Mouse (Mus musculus): ENCODE results near the gene Wdfy3. TPM values are rescaled to one million over a fixed set of nuclear protein-coding genes. Genes with fewer than 3 reads are reported as not detected.
"Not testable (repeated sequence)": the region's sequence is repeated elsewhere in the genome, so short reads cannot be mapped to it uniquely, and the experiment has no call there.

The Wdfy3 gene
- 100 to 1,000 TPM; 103 to 105 TPM for total RNA-seq (2021)

GRCm38 (mm10) chr5:102069767-102070413, at the start of gene Wdfy3:
Gene Wdfy3, minus strand, starts transcription at chr5:102069921.
- DNase-seq (ENCODE audit: extremely low spot score in 1 of 2, low spot score in 2 of 2): peak; percentile 80 to 95
- intact Hi-C loops (cut with DNase I): loop anchor here (2.0 kb wide), 1 partner anchor 177 kb away; no protein-coding TSS in a partner anchor

GRCm38 (mm10) chr5:102113009-102113408, 43.3 kb upstream of the Wdfy3 start:
- intact Hi-C loops (cut with DNase I): no loop called here

GRCm38 (mm10) chr5:102112034-102112433, 42.3 kb upstream of the Wdfy3 start:
- DNase-seq (ENCODE audit: extremely low spot score in 1 of 2, low spot score in 2 of 2): no peak
- intact Hi-C loops (cut with DNase I): no loop called here

More at GRCm38 (mm10) chr5:102113009-102113408, 43.3 kb upstream of the Wdfy3 start:
- peak in 1 of 2 experiments; percentile 21 for DNase-seq (ENCODE audit: extremely low spot score in 1 of 2, low spot score in 2 of 2)

GRCm38 (mm10) chr5:102110031-102110430, 40.3 kb upstream of the Wdfy3 start:
- peak; percentile 48 to 78 for DNase-seq (ENCODE audit: extremely low spot score in 1 of 2, low spot score in 2 of 2)
- intact Hi-C loops (cut with DNase I): no loop called here

- intact Hi-C loops (cut with DNase I): no loop called here
Observed at GRCm38 (mm10) chr5:102105919-102106318, 36.2 kb upstream of the Wdfy3 start.

GRCm38 (mm10) chr5:102101815-102102214, 32.1 kb upstream of the Wdfy3 start:
- DNase-seq (ENCODE audit: extremely low spot score in 1 of 2, low spot score in 2 of 2); intact Hi-C loops (cut with DNase I): not testable (repeated sequence)

More at GRCm38 (mm10) chr5:102105919-102106318, 36.2 kb upstream of the Wdfy3 start:
- no peak for DNase-seq (ENCODE audit: extremely low spot score in 1 of 2, low spot score in 2 of 2)

GRCm38 (mm10) chr5:102100246-102101241, 30.8 kb upstream of the Wdfy3 start:
- intact Hi-C loops (cut with DNase I): no loop called here
- DNase-seq (ENCODE audit: extremely low spot score in 1 of 2, low spot score in 2 of 2): no peak

GRCm38 (mm10) chr5:102095576-102095975, 25.9 kb upstream of the Wdfy3 start:
- intact Hi-C loops (cut with DNase I): no loop called here

GRCm38 (mm10) chr5:102090686-102091085, 21.0 kb upstream of the Wdfy3 start:
- intact Hi-C loops (cut with DNase I): no loop called here
- no peak for DNase-seq (ENCODE audit: extremely low spot score in 1 of 2, low spot score in 2 of 2)

More at GRCm38 (mm10) chr5:102095576-102095975, 25.9 kb upstream of the Wdfy3 start:
- DNase-seq (ENCODE audit: extremely low spot score in 1 of 2, low spot score in 2 of 2): no peak

GRCm38 (mm10) chr5:102084737-102085705, 15.3 kb upstream of the Wdfy3 start:
- DNase-seq (ENCODE audit: extremely low spot score in 1 of 2, low spot score in 2 of 2): no peak

GRCm38 (mm10) chr5:102074086-102074485, 4.4 kb upstream of the Wdfy3 start:
- intact Hi-C loops (cut with DNase I): no loop called here
- DNase-seq (ENCODE audit: extremely low spot score in 1 of 2, low spot score in 2 of 2): peak; percentile 58 to 67

More at GRCm38 (mm10) chr5:102084737-102085705, 15.3 kb upstream of the Wdfy3 start:
- intact Hi-C loops (cut with DNase I): no loop called here

GRCm38 (mm10) chr5:102072057-102072456, 2.3 kb upstream of the Wdfy3 start:
- intact Hi-C loops (cut with DNase I): no loop called here

GRCm38 (mm10) chr5:102071241-102071640, 1.5 kb upstream of the Wdfy3 start:
- intact Hi-C loops (cut with DNase I): loop anchor here (2.0 kb wide), 1 partner anchor 178 kb away; no protein-coding TSS in a partner anchor

More at GRCm38 (mm10) chr5:102072057-102072456, 2.3 kb upstream of the Wdfy3 start:
- DNase-seq (ENCODE audit: extremely low spot score in 1 of 2, low spot score in 2 of 2): no peak

GRCm38 (mm10) chr5:102070788-102071187, 1.1 kb upstream of the Wdfy3 start:
- no peak for DNase-seq (ENCODE audit: extremely low spot score in 1 of 2, low spot score in 2 of 2)
- intact Hi-C loops (cut with DNase I): loop anchor here (2.0 kb wide), 1 partner anchor 178 kb away; no protein-coding TSS in a partner anchor

More at GRCm38 (mm10) chr5:102071241-102071640, 1.5 kb upstream of the Wdfy3 start:
- DNase-seq (ENCODE audit: extremely low spot score in 1 of 2, low spot score in 2 of 2): no peak

GRCm38 (mm10) chr5:102070414-102070768, 670 bp upstream of the Wdfy3 start:
- intact Hi-C loops (cut with DNase I): loop anchor here (2.0 kb wide), 1 partner anchor 178 kb away; no protein-coding TSS in a partner anchor
- peak in 1 of 2 experiments; percentile 29 for DNase-seq (ENCODE audit: extremely low spot score in 1 of 2, low spot score in 2 of 2)

GRCm38 (mm10) chr5:102069051-102069766, 512 bp downstream of the Wdfy3 start:
- intact Hi-C loops (cut with DNase I): no loop called here
- DNase-seq (ENCODE audit: extremely low spot score in 1 of 2, low spot score in 2 of 2): peak in 1 of 2 experiments; percentile 84

GRCm38 (mm10) chr5:102066458-102066857, 3.3 kb downstream of the Wdfy3 start:
- intact Hi-C loops (cut with DNase I): no loop called here
- DNase-seq (ENCODE audit: extremely low spot score in 1 of 2, low spot score in 2 of 2): no peak

All from left cerebral cortex, postnatal 10 days (tissue).